Mouse (Mus musculus): ENCODE measurements around the gene Smarce1. TPM values are rescaled to one million over a fixed set of nuclear protein-coding genes. Genes with fewer than 3 reads are reported as not detected.
"Not testable (repeated sequence)": the region's sequence is repeated elsewhere in the genome, so short reads cannot be mapped to it uniquely, and the experiment has no call there.

Gene Smarce1
- 60.3 and 81.1 TPM in 2 replicates for polyA plus RNA-seq (2012; rRNA removed)

GRCm38 (mm10) chr11:99230261-99231048 is at the start of gene Smarce1:
Gene Smarce1, minus strand, starts transcription at chr11:99231017.
- peak; percentile 83 for DNase-seq (ENCODE audit: low spot score)

DNA sequence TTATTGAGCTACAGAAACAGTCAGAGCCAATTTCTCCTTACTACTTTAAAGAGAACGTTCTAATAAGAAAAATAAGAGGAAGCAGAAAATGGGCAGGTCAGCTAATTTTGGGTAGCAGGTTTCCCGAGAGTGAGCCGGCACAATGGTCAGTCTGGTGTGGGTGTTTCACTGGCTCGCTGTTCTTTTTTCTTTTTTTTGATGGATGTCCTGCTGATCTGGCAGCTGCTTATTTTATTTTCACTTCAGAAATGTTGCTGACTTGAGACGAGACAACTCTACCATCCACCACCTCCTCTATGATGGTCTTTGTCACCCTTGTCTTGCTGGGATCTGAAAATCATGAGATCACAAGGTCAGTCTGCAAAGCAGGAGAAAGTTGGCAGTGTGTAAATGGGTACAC is 49.2 kb upstream of the Smarce1 start:
- no peak for DNase-seq (ENCODE audit: low spot score)

GRCm38 (mm10) chr11:99276786-99277185 is 46.0 kb upstream of the Smarce1 start:
- no peak for DNase-seq (ENCODE audit: low spot score)

DNA sequence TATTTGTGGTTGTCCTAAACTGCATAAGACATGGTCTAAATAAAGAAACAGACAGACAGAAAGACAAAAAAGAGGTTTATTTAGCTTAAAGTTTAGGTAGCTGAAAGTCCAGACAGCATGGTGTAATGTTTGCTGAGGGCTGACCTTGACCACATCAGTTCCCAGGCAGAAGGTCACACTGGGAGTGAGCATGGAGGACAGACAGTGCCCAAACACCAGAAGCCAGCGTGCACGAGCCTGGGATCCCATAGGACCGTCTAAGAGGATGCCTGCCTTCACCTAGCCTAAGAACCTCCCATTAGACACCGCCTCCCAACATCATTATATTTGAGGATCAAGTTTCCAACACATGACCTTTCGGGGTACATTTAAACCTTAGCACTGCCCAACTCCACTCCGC is 44.8 kb upstream of the Smarce1 start:
- DNase-seq (ENCODE audit: low spot score): no peak

DNA sequence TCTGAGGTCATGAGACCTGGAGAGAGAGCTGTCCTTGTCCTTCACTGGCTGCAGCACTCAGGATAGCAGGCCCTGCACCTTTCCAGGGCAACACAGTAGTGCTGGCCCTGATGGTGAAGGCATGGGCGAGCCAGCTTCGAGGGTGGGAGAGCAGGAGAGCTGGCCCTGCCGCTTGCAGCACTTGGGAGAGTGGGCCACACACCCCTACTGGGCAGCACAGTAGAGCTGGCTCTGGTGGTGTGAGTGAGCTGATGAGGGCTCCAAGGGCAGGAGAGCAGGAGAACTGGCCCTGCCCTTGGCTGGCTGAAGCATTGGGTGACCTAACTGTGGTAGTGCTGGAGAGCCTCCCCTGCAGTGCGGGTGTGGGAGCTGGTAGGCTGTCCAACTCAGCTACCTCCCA is 41.9 kb upstream of the Smarce1 start:
- no peak for DNase-seq (ENCODE audit: low spot score)

DNA sequence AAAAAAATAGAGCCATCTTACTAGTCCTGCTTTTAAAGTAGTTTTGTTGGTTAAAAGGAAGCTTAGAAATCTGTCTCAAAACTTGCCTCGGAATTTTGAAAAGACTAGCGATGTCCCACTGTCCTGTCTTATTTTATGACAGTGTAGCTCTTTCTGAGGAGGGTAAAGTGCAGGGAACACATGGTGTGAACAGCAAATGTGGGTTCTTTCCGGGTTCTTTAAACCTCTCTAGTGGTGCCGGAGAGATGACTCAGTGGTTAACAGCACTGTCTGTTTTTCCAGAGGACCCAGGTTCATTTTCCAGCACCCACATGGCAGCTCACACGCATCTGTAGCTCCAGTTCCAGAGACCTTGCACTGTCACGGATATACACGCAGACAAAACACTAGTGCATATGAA is 38.4 kb upstream of the Smarce1 start:
- DNase-seq (ENCODE audit: low spot score): no peak

DNA sequence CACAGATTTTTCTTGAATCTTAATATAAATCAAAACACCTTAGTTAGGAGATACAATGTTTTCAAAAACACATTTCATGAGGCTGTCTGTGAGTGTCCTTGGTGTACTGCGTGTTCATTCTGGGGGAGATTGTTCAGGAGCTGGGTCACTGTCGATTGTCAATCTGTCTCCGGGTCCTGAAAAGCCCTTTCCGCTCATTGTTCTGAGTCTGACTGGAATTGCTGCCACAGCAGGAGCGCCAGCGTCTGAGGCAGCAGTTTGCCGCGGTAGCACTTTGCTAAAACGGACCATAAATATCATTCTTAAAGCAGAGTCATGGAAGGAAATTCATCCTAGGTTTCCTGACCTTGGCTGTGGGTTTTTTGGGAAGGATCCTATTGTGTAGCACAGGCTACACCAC is 35.0 kb upstream of the Smarce1 start:
- no peak for DNase-seq (ENCODE audit: low spot score)

DNA sequence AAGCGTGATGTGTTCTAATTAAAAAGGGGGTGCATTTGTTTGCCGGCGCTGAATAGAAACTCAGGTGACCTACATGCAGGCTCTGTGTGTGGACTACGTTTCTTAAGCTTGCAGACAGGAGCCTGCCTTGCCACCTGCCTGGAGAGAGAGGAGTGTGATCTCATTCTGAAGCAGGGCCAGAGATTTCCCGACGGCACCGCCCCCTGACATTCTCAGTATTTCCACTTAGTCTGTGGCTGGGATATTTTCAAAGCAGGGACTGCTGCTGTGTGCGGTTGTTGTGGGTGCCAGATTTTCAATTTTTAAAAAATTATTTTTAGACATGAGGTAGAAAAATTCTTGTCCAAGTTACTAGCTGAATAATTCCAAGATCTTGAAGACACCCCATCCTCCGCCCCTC is 34.4 kb upstream of the Smarce1 start:
- no peak for DNase-seq (ENCODE audit: low spot score)

GRCm38 (mm10) chr11:99256213-99256612 is 25.4 kb upstream of the Smarce1 start:
- DNase-seq (ENCODE audit: low spot score): no peak

DNA sequence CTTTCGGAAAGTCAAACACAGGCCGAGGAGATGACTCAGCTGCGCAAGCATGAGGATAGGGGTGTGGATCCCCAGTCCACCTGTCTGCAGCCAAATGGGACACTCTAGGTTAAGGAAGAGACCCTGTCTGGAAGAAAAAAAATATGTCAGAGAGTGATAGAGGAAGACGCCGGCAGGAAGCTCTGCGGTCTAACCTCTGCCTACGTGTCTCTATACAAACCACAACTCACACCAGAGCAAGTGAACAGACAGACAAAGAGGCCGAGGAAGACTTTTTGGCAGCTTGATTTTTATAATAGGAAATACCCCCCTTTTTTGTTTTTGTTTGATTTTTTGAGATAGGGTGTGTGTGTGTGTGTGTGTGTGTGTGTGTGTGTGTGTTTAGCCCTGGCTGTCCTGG is 24.5 kb upstream of the Smarce1 start:
- no peak for DNase-seq (ENCODE audit: low spot score)

- DNase-seq (ENCODE audit: low spot score): no peak
These were observed 23.1 kb upstream of the Smarce1 start for GRCm38 (mm10) chr11:99253893-99254292.

DNA sequence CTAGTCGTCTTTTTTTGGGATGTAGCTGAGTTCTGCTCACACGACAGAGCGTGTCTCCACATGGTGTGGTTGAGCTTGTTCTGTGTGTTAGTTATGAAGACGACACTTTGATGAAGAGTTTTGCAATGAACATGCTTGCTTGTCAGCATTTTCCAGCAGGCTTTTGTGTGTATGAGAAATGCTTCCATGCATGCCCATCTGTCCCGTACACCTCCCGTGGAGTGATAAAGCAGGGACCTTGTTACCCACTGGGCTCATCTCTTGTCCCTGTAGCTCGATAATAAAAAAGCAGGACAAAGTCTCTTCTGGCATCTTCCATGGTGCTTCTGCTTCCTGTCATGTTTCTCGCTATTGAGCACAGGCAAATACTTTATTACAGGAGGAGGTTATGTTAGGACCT is 21.9 kb upstream of the Smarce1 start:
- DNase-seq (ENCODE audit: low spot score): no peak

GRCm38 (mm10) chr11:99250666-99251065 is 19.8 kb upstream of the Smarce1 start:
- no peak for DNase-seq (ENCODE audit: low spot score)

DNA sequence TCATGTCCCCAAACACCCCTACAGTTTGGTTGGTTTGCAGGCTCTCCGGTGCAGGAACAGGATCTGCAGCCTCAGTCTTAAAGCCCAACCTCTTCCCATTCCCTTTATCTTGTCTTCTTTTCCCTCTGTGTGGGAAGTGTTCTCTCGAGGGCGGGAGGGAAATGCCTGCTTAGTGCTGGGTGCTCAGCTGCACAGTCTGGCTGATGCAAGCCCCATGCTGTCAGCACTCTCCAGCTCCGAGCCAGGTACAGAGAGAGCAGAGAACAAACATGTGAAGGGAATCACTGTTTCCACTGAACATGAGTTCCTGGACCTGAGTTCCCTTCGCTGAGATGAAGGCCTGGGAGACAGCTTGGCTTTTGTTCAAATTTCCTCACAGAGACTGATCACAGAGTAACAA is 19.4 kb upstream of the Smarce1 start:
- no peak for DNase-seq (ENCODE audit: low spot score)

GRCm38 (mm10) chr11:99249115-99249514 is 18.3 kb upstream of the Smarce1 start:
- no peak for DNase-seq (ENCODE audit: low spot score)

GRCm38 (mm10) chr11:99247916-99248315 is 17.1 kb upstream of the Smarce1 start:
- DNase-seq (ENCODE audit: low spot score): no peak

DNA sequence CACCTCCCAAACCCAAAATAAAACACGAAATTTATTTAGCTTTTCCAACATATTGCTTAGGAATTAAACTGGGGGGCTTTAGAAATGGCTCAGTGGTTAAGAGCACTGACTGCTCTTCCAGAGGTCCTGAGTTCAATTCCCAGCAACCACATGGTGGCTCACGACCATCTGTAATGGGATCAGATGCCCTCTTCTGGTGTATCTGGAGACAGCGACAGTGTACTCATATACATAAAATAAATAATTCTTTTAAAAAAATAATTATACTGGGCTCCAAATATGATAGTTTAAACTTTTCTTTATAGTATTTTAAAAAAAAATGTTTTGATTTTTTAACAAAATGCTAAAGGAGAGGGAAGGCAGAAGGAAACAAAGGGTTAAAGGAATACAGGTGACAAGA is 13.7 kb upstream of the Smarce1 start:
- DNase-seq (ENCODE audit: low spot score): not testable (repeated sequence)

- DNase-seq (ENCODE audit: low spot score): no peak
These were observed 13.1 kb upstream of the Smarce1 start, which contains the start of gene Krt222 for GRCm38 (mm10) chr11:99243820-99244374. Gene Krt222, minus strand, starts transcription at chr11:99244085.

DNA sequence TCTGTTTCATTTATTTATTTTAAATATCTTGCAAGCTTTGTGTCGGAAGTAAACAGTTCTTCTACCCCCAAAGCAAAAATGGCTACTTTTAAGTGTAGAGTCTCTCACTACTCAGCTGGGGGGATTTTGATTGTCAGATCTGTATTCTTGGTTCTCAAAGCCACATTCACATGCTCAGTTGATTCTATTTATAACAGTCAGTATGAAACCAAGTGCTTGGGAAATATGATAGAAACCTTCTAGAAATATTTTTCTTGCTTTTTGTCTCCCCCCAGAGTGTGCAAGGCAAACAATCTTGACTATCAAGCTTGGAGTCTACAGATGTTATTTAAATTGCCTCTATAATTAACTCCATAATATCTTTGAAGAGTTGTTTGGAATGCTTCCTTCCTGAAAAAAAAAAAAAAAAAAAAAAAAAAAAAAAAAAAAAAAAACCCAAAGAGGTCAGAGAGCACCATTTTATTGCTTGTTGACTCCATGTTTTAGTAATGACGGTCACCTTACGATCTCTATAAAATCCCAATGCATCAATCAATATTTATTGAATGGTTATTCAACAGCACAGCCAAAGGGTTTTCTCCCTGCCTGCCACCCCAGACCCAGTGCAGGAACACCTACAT is 12.5 kb upstream of the Smarce1 start:
- DNase-seq (ENCODE audit: low spot score): no peak

DNA sequence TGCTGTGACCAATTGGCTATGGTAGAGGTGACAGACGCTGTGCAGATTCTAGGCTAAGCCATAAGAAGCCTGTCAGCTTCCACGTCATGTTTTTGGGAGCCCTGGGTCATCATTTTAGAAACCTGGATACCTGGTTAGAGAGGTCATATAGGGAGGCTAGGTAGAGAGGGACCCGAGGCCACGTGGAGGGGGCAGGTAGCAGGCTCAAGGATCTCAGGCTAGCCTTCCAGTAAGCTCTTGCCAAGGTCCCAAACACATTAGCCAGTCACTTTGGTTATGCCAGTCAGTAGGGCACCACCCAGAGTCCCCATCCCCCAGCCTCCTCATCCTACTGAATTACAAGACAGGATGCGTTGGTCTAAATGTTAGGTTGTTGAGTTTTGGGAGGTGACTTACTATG is 11.2 kb upstream of the Smarce1 start:
- DNase-seq (ENCODE audit: low spot score): no peak

DNA sequence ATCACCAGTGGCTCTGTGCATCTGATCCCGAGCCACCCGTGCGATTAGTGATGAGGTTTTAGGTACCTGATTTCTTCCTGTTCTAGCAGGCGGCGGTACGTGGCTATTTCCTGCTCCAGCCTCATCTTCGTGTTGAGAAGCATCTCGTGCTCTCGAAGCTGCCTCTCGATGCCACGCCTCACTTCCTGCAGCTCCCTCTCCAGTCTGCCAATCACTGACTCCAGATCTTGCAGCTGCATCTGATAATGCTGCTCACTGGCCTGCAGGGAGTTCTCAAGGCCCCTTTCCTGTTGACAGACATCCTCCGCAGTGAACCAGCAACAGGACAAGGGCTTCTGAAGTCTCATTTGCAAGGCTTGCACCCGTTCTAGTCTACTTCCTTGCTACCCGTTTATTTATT is 7.7 kb upstream of the Smarce1 start:
- DNase-seq (ENCODE audit: low spot score): no peak

DNA sequence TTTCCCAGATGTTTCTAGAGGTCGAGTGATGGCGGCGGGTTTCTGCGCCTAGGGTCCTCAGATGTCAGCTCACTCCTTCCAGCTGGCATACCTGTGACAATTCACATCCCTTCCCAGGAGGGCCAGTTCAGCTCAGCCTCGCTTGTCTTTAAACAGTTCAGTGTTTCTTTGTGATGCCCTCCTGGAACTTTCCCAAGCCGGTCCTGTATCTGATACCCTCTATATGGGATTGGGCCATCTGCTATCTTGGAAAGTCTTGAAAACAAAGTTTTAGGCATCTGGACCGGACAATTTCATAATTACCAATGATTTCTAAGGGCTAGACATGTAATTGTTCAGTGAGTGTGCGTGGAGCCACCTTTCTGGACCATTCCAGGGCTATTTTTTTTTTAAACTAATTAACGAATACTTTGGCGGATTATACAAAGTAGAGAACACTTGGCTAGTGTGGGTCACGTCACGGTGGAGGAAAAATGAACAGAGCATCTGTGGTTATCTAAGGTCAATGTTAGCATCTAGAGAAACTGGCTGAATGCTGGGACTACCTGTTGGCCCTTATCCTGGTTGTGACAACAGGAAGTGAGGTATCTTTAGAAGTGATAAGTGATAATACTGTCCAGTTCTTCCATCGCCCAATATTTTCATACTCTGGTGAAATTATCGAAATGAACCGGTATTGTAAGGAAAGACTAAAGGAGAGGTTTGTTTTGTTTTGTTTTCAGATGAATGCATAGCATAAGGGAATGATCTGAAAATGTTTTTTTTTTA is 416 bp upstream of the Smarce1 start:
- DNase-seq (ENCODE audit: low spot score): no peak
